Mouse (Mus musculus): ENCODE measurements around the gene Gys2.

- TF ChIP-seq CTCF (IDR thresholded peaks at IDR 0.05; ENCODE audit: low read depth) (no peak), EP300 (IDR thresholded peaks at IDR 0.05; ENCODE audit: low read depth) (peak; percentile 95)
Measured at GRCm38 (mm10) chr6:142386285-142387010, 86.5 kb downstream of the Gys2 start.

All from liver, postnatal 0 days (tissue).